Mouse (Mus musculus): ENCODE results near the gene Nsun7. TPM values are rescaled to one million over a fixed set of nuclear protein-coding genes. Genes with fewer than 3 reads are reported as not detected.

Nsun7 gene
- polyA plus RNA-seq, 1 experiment from 2014 or later: 2.6 TPM

GRCm38 (mm10) chr5:66294952-66295351 is 35.3 kb downstream of the Nsun7 start:
- WGBS: 93% methylated on average over 4 of the region's 4 CpGs
- peaks cover 4% of the 10 kb centered on the region; the same call in 1 of the 2 replicates for H3K36me3 ChIP-seq
- no peaks in the 10 kb centered on the region for H3K9me3 ChIP-seq
- ATAC-seq (ENCODE audit: low FRiP score, low read depth): no peak
- H3K4me3 ChIP-seq: no peak overlapping the region
- no peak overlapping the region for H3K9ac ChIP-seq
- H3K4me1 ChIP-seq (replicated peaks): no peaks in the 10 kb centered on the region
- no peak overlapping the region for H3K27ac ChIP-seq (replicated peaks)
- no peaks in the 10 kb centered on the region for H3K27me3 ChIP-seq
- no peak overlapping the region for H3K4me2 ChIP-seq

DNA sequence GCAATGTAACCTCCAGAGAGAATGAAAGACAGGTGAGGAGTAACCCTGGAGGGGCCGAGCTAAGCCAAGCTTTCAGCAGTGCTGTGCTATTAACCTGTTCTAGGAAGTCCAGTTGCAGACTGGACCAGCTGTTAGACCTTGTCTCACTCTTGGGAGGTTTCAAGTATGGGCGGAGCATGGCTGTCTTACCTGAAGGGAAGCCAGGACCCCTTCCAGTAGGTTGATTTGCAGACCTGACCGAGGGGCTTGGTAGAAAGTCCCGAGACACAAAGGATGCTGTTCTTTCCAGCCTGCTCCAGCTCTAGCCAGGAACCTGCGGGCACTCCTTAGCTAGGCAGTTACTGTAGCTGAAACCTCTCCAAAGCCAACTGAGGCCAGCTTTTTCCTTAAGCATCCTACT is 36.4 kb downstream of the Nsun7 start:
- Histone ChIP-seq H3K4me1 (replicated peaks) (no peaks in the 10 kb centered on the region), H3K4me3 (no peak overlapping the region), H3K4me2 (no peak overlapping the region), H3K9me3 (no peaks in the 10 kb centered on the region), H3K27ac (replicated peaks) (no peak overlapping the region), H3K36me3 (peaks cover 9% of the 10 kb centered on the region), H3K27me3 (no peaks in the 10 kb centered on the region), H3K9ac (no peak overlapping the region)
- 91% methylated on average over 5 of the region's 5 CpGs for WGBS
- no peak for ATAC-seq (ENCODE audit: low FRiP score, low read depth)

- Histone ChIP-seq H3K9me3 (no peaks in the 10 kb centered on the region), H3K27me3 (no peaks in the 10 kb centered on the region), H3K9ac (no peak overlapping the region), H3K4me1 (replicated peaks) (no peaks in the 10 kb centered on the region), H3K4me3 (no peak overlapping the region), H3K4me2 (no peak overlapping the region), H3K27ac (replicated peaks) (no peak overlapping the region), H3K36me3 (peaks cover 15% of the 10 kb centered on the region)
- no peak for ATAC-seq (ENCODE audit: low FRiP score, low read depth)
- WGBS: 89% methylated on average over 6 of the region's 6 CpGs
These were observed 39.2 kb downstream of the Nsun7 start for GRCm38 (mm10) chr5:66298856-66299255.

GRCm38 (mm10) chr5:66300576-66300975 is 40.9 kb downstream of the Nsun7 start:
- Histone ChIP-seq H3K4me2 (no peak overlapping the region), H3K27ac (replicated peaks) (no peak overlapping the region), H3K4me3 (no peak overlapping the region), H3K9me3 (no peaks in the 10 kb centered on the region), H3K36me3 (peaks cover 15% of the 10 kb centered on the region), H3K4me1 (replicated peaks) (0 out of 2 replicates have a peak, but pooled peaks cover 3% of the 10 kb centered on the region), H3K9ac (no peak overlapping the region), H3K27me3 (no peaks in the 10 kb centered on the region)
- 92% methylated on average over 13 of the region's 13 CpGs for WGBS
- ATAC-seq (ENCODE audit: low FRiP score, low read depth): no peak

DNA sequence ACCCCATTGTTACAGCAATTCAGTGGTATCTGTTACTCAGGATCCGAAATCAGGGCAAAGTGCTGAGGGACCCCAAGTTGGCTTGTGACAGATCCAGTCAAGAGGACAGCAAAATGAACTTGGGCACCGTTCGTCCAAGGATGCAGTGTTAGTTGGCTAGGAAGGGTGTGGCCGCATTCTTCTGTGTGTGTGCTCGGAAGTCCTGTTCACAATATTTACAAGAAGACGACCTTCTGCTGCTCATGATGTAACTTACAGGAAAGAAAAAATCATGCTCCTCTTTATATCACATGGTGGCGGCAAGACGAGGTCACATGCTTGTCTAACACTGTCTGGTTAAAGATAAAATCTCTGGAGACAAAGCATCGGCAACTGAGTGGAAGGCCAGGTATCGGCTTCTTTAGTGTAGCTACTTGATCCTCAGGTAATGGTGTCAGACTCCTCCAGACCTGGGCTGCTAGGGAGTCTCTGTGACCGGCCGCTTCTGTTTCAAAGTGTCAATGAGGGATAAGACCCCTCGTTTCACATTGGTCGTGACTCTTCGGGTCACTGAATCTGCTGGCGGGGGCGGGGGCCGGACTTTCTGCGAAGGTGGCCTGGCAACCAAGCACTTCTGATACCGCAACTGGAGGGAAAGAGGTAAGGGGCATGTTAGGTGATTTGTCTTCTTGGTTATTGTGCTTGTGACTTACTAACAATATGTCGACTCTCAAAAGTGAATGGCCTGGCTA is 42.6 kb downstream of the Nsun7 start:
- Histone ChIP-seq H3K4me2 (no peak overlapping the region), H3K27me3 (no peaks in the 10 kb centered on the region), H3K4me1 (replicated peaks) (0 out of 2 replicates have a peak, but pooled peaks cover 3% of the 10 kb centered on the region), H3K27ac (replicated peaks) (no peak overlapping the region), H3K9ac (no peak overlapping the region), H3K9me3 (no peaks in the 10 kb centered on the region), H3K4me3 (no peak overlapping the region), H3K36me3 (peaks cover 15% of the 10 kb centered on the region)
- 90% methylated on average over 21 of the region's 21 CpGs for WGBS
- ATAC-seq (ENCODE audit: low FRiP score, low read depth): no peak

DNA sequence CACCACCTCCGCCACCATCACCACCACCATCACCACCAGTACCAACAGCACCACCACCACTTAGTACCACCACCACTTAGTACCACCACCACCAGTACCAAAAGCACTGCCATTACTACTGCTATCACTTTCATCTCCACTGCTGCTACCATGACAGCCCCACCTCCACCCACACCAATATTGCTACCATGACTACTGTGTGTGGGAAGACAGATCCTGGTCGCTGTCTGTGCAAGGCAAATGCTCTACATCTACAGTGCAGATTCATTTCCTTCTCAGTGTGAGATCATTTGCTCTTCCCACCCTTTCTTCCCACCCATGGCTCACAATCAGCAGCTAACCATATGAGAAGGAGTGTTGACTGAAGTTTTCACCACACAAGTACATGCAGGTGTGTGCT is 43.2 kb downstream of the Nsun7 start:
- no peak for ATAC-seq (ENCODE audit: low FRiP score, low read depth)
- Histone ChIP-seq H3K4me3 (no peak overlapping the region), H3K9me3 (no peaks in the 10 kb centered on the region), H3K9ac (no peak overlapping the region), H3K4me2 (no peak overlapping the region), H3K27me3 (no peaks in the 10 kb centered on the region), H3K27ac (replicated peaks) (no peak overlapping the region), H3K4me1 (replicated peaks) (0 out of 2 replicates have a peak, but pooled peaks cover 3% of the 10 kb centered on the region), H3K36me3 (peaks cover 15% of the 10 kb centered on the region)
- 82% methylated on average over 2 of the region's 2 CpGs for WGBS

GRCm38 (mm10) chr5:66304300-66305067 is 44.8 kb downstream of the Nsun7 start:
- ATAC-seq (ENCODE audit: low FRiP score, low read depth): no peak
- Histone ChIP-seq H3K4me2 (no peak overlapping the region), H3K27ac (replicated peaks) (peak overlapping the region; percentile 61), H3K9ac (no peak overlapping the region), H3K4me3 (no peak overlapping the region), H3K9me3 (no peaks in the 10 kb centered on the region), H3K36me3 (peaks cover 21% of the 10 kb centered on the region), H3K27me3 (no peaks in the 10 kb centered on the region), H3K4me1 (replicated peaks) (0 out of 2 replicates have a peak, but pooled peaks cover 3% of the 10 kb centered on the region)
- whole genome bisulfite sequencing: 61% methylated on average over 11 of the region's 11 CpGs

GRCm38 (mm10) chr5:66305511-66305910 is 45.8 kb downstream of the Nsun7 start:
- Histone ChIP-seq H3K4me3 (no peak overlapping the region), H3K9me3 (no peaks in the 10 kb centered on the region), H3K4me2 (no peak overlapping the region), H3K9ac (no peak overlapping the region), H3K27ac (replicated peaks) (0 out of 2 replicates have a peak overlapping the region, but pooled peaks have one; percentile 61), H3K4me1 (replicated peaks) (0 out of 2 replicates have a peak, but pooled peaks cover 3% of the 10 kb centered on the region), H3K27me3 (no peaks in the 10 kb centered on the region), H3K36me3 (peaks cover 20% of the 10 kb centered on the region; the same call in 1 of the 2 replicates)
- ATAC-seq (ENCODE audit: low FRiP score, low read depth): no peak
- 69% methylated on average over 8 of the region's 8 CpGs for WGBS

GRCm38 (mm10) chr5:66310328-66310727 is 50.6 kb downstream of the Nsun7 start:
- no peak for ATAC-seq (ENCODE audit: low FRiP score, low read depth)
- Histone ChIP-seq H3K4me1 (replicated peaks) (no peaks in the 10 kb centered on the region), H3K27ac (replicated peaks) (no peak overlapping the region), H3K27me3 (no peaks in the 10 kb centered on the region), H3K36me3 (peaks cover 10% of the 10 kb centered on the region; the same call in 1 of the 2 replicates), H3K9me3 (no peaks in the 10 kb centered on the region), H3K4me2 (no peak overlapping the region), H3K4me3 (no peak overlapping the region), H3K9ac (no peak overlapping the region)
- 43% methylated on average over 9 of the region's 9 CpGs for WGBS

- H3K4me1 ChIP-seq (replicated peaks): no peaks in the 10 kb centered on the region
- H3K4me3 ChIP-seq: no peak overlapping the region
- H3K9ac ChIP-seq: no peak overlapping the region
- H3K4me2 ChIP-seq: no peak overlapping the region
- peaks cover 10% of the 10 kb centered on the region; the same call in 1 of the 2 replicates for H3K36me3 ChIP-seq
- no peak for ATAC-seq (ENCODE audit: low FRiP score, low read depth)
- H3K27ac ChIP-seq (replicated peaks): no peak overlapping the region
- WGBS: 85% methylated on average over 11 of the region's 11 CpGs
- H3K9me3 ChIP-seq: no peaks in the 10 kb centered on the region
- H3K27me3 ChIP-seq: no peaks in the 10 kb centered on the region
These were observed 51.1 kb downstream of the Nsun7 start for GRCm38 (mm10) chr5:66310806-66311205.

- no peaks in the 10 kb centered on the region for H3K27me3 ChIP-seq
- no peaks in the 10 kb centered on the region for H3K36me3 ChIP-seq
- H3K4me3 ChIP-seq: no peak overlapping the region
- H3K4me1 ChIP-seq (replicated peaks): peaks cover 12% of the 10 kb centered on the region
- ATAC-seq (ENCODE audit: low FRiP score, low read depth): no peak
- H3K9ac ChIP-seq: no peak overlapping the region
- no peak overlapping the region for H3K27ac ChIP-seq (replicated peaks)
- H3K9me3 ChIP-seq: no peaks in the 10 kb centered on the region
- 89% methylated on average over 5 of the region's 5 CpGs for WGBS
- no peak overlapping the region for H3K4me2 ChIP-seq
These were observed 56.1 kb downstream of the Nsun7 start for GRCm38 (mm10) chr5:66315791-66316190.

DNA sequence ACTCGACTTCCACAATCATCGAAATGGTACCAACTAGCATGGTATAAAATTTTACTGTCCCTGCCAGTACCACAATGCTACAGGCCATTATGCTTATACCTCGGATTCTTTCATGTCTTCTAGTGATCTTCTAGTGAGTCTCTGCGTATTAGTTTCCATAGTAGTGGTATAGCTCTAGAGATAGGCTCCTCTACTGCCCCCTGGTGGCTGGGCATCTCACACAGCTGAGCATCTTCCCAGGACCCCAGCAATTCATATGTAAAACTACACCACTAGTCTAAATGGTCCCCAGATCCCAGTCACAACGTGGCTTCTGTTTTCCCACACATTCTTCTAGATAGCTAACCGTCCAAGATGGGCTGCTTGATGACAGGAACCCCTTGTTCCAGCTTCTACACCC is 59.6 kb downstream of the Nsun7 start:
- Histone ChIP-seq H3K27me3 (no peaks in the 10 kb centered on the region), H3K4me3 (no peak overlapping the region), H3K36me3 (no peaks in the 10 kb centered on the region), H3K4me2 (0 out of 2 replicates have a peak overlapping the region, but pooled peaks have one; percentile 12), H3K9me3 (no peaks in the 10 kb centered on the region), H3K9ac (no peak overlapping the region), H3K27ac (replicated peaks) (peak overlapping the region; percentile 53), H3K4me1 (replicated peaks) (peaks cover 17% of the 10 kb centered on the region)
- WGBS: 64% methylated on average over 6 of the region's 6 CpGs
- no peak for ATAC-seq (ENCODE audit: low FRiP score, low read depth)

Data from hindbrain, embryonic 15.5 days (tissue).